Mouse (Mus musculus) small intestine, adult 2 months (tissue): ENCODE measurements around the gene Kif5a.

Source experiments
- CTCF ChIP-seq: fragments of 200-500 bp; IDR thresholded peaks from 2 replicates; pipeline ENCODE4 v1.5.1; 2012; ENCODE audit warnings: low read depth, mild to moderate bottlenecking, control low read depth, inconsistent platforms, low read length, moderate library complexity, mixed read lengths; ENCODE audit not compliant: insufficient replicate concordance, insufficient read length; ENCODE audit errors: extremely low read depth
- POLR2A ChIP-seq: fragments of 200-500 bp; IDR thresholded peaks from 2 replicates; pipeline ENCODE4 v1.6.1; 2012; ENCODE audit warnings: low read depth, mild to moderate bottlenecking, control low read depth, inconsistent platforms, low read length, moderate library complexity

DNA sequence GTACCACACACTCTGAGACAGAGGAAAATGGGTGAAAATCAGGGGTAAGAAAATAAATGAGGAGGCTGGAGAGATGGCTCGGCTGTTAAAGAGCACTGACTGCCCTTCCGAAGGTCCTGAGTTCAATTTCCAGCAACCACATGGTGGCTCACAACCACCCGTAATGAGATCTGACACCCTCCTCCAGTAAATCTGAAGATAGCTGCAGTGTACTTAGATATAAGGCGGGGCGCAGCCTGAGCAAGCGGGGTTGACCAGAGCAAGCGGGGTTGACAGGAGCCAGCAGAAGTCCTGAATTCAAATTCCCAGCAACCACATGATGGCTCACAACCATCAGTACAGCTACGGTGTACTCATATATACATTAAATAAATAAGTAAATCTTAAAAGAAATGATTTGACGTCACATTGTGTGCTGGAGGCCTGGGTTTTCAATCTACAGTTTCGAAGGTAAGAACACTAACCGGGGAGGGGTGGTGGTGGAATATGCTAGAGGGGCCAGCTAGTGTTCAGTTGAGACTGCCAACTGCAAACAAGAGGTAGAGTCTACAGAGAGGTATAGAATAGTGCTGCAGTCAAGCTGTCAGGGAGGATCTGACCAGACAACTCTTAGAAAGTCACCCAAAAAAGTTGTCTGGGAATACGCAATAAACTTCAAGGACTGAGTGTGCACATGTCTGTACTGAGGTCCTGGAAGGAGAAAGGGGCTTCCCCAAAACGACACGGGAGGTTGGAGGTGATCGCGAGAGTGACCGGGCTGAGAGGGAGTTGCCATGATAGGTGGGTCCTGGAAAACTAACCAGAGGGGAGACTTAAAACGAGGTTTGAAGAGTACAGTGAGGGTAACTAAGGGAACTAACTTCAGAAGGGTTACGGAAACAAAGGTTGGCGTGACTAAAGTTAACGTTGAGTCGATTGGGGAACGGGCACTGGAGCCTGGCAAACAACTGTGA lies 47.7 kb upstream of the Kif5a start:
- TF ChIP-seq CTCF (no peak), POLR2A (no peak)
